Mouse (Mus musculus) olfactory bulb, adult 2 months (tissue): Measurements from ENCODE around the gene Tstd2.

ENCODE experiments used
- CTCF ChIP-seq: fragments of 200-500 bp; IDR thresholded peaks from 2 replicates; pipeline ENCODE4 v1.5.1; 2012; ENCODE audit warnings: low read depth, mild to moderate bottlenecking, low read length, moderate library complexity; ENCODE audit not compliant: insufficient read depth
- POLR2A ChIP-seq: fragments of 200-500 bp; IDR thresholded peaks from 2 replicates; pipeline ENCODE4 v1.6.1; 2012; ENCODE audit warnings: mild to moderate bottlenecking, low read depth, low read length, moderate library complexity; ENCODE audit not compliant: insufficient read depth

- TF ChIP-seq POLR2A, result no peak
- TF ChIP-seq CTCF, result no peak
Observed at GRCm38 (mm10) chr4:46082555-46082954, 55.9 kb downstream of the Tstd2 start.
